Mouse (Mus musculus) hindbrain, embryonic 15.5 days (tissue): Measurements from ENCODE around the gene Mas1. TPM values are rescaled to one million over a fixed set of nuclear protein-coding genes. Genes with fewer than 3 reads are reported as not detected.

ENCODE experiments used
- ATAC-seq: fragments of 200-750 bp; cut with Nextera tagmentation; 2 replicates; pipeline ENCODE4 v1.8.0; 2017; ENCODE audit warnings: low read depth, moderate number of reproducible peaks, moderate TSS enrichment; ENCODE audit not compliant: low FRiP score
- H3K27ac ChIP-seq: fragments of 300-500 bp; sonication (generic); replicated peaks from 2 replicates; pipeline ENCODE4 v1.5.1; 2015; ENCODE audit warnings: mild to moderate bottlenecking, inconsistent platforms
- H3K27me3 ChIP-seq: fragments of 300-500 bp; sonication (generic); 2 replicates; pipeline ENCODE4 v1.6.1; 2015; ENCODE audit warnings: control low read depth, inconsistent platforms
- H3K36me3 ChIP-seq: fragments of 300-500 bp; sonication (generic); 2 replicates; pipeline ENCODE4 v1.6.1; 2015; ENCODE audit warnings: control low read depth, inconsistent platforms
- H3K4me1 ChIP-seq: fragments of 300-500 bp; sonication (generic); replicated peaks from 2 replicates; pipeline ENCODE4 v1.6.1; 2015; ENCODE audit warnings: control low read depth, inconsistent platforms
- H3K4me2 ChIP-seq: fragments of 300-500 bp; sonication (generic); 2 replicates; pipeline ENCODE4 v1.6.1; 2015; ENCODE audit warnings: moderate library complexity, mild to moderate bottlenecking, inconsistent platforms
- H3K4me3 ChIP-seq: fragments of 300-500 bp; sonication (generic); 2 replicates; pipeline ENCODE4 v1.5.1; 2015; ENCODE audit warnings: mild to moderate bottlenecking, inconsistent platforms
- H3K9ac ChIP-seq: fragments of 300-500 bp; sonication (generic); 2 replicates; pipeline ENCODE4 v1.6.1; 2015; ENCODE audit warnings: inconsistent platforms
- H3K9me3 ChIP-seq: fragments of 300-500 bp; sonication (generic); 2 replicates; pipeline ENCODE4 v1.6.1; 2016; ENCODE audit warnings: control low read depth, inconsistent platforms
- WGBS: fragments of 180-500 bp; shearing (Covaris S2); methylation state at CpG from one replicate; pipeline ENCODE4 v1.1.7; 2015; 5-methylcytosine and 5-hydroxymethylcytosine counted together
- polyA plus RNA-seq: library from polyadenylated mRNA; unstranded; fragments of >200 nt; fragmentation: Nextera tagmentation; extraction: Ambion mirVana; gene quantifications from 2 replicates; pipeline ENCODE4 v1.2.1, GENCODE M21; 2015

Gene Mas1
- polyA plus RNA-seq, 1 experiment from 2014 or later, result not detected

GRCm38 (mm10) chr17:12810103-12810972 is 57.6 kb downstream of the Mas1 start:
- no peak overlapping the region; the same call in 1 of the 2 replicates for H3K27ac ChIP-seq
- no peaks in the 10 kb centered on the region for H3K27me3 ChIP-seq
- no peak overlapping the region for H3K4me3 ChIP-seq
- peak; percentile 87 for ATAC-seq
- H3K36me3 ChIP-seq, result no peaks in the 10 kb centered on the region
- H3K9me3 ChIP-seq, result no peaks in the 10 kb centered on the region
- H3K4me2 ChIP-seq, result no peak overlapping the region
- 22% methylated on average over 14 of the region's 14 CpGs for WGBS
- no peak overlapping the region for H3K9ac ChIP-seq
- 0 out of 2 replicates have a peak, but pooled peaks cover 4% of the 10 kb centered on the region for H3K4me1 ChIP-seq

- WGBS, result 93% methylated on average over 6 of the region's 6 CpGs
- Histone ChIP-seq H3K27me3 (no peaks in the 10 kb centered on the region), H3K4me1 (0 out of 2 replicates have a peak, but pooled peaks cover 4% of the 10 kb centered on the region), H3K4me3 (no peak overlapping the region), H3K9ac (no peak overlapping the region), H3K27ac (no peak overlapping the region), H3K9me3 (no peaks in the 10 kb centered on the region), H3K36me3 (no peaks in the 10 kb centered on the region), H3K4me2 (no peak overlapping the region)
- ATAC-seq, result no peak
These were observed 59.1 kb downstream of the Mas1 start for GRCm38 (mm10) chr17:12808851-12809250.

- H3K9me3 ChIP-seq, result no peaks in the 10 kb centered on the region
- H3K4me3 ChIP-seq, result no peak overlapping the region
- H3K9ac ChIP-seq, result no peak overlapping the region
- H3K27ac ChIP-seq, result no peak overlapping the region
- no peak overlapping the region for H3K4me2 ChIP-seq
- H3K4me1 ChIP-seq, result no peaks in the 10 kb centered on the region
- no peaks in the 10 kb centered on the region for H3K36me3 ChIP-seq
- ATAC-seq, result no peak
- H3K27me3 ChIP-seq, result no peaks in the 10 kb centered on the region
These were observed 63.1 kb downstream of the Mas1 start for GRCm38 (mm10) chr17:12804584-12805445.

GRCm38 (mm10) chr17:12801861-12802540 is 65.9 kb downstream of the Mas1 start:
- no peak for ATAC-seq
- Histone ChIP-seq H3K36me3 (no peaks in the 10 kb centered on the region), H3K9me3 (no peaks in the 10 kb centered on the region), H3K4me3 (no peak overlapping the region), H3K4me1 (no peaks in the 10 kb centered on the region), H3K9ac (no peak overlapping the region), H3K4me2 (no peak overlapping the region), H3K27me3 (no peaks in the 10 kb centered on the region), H3K27ac (no peak overlapping the region)
- 44% methylated on average over 9 of the region's 9 CpGs for WGBS

GRCm38 (mm10) chr17:12799368-12800275 is 68.3 kb downstream of the Mas1 start:
- no peak for ATAC-seq
- Histone ChIP-seq H3K9ac (no peak overlapping the region), H3K9me3 (no peaks in the 10 kb centered on the region), H3K27ac (no peak overlapping the region), H3K36me3 (no peaks in the 10 kb centered on the region), H3K27me3 (no peaks in the 10 kb centered on the region), H3K4me3 (no peak overlapping the region), H3K4me1 (peaks cover 1% of the 10 kb centered on the region; the same call in 1 of the 2 replicates), H3K4me2 (no peak overlapping the region)
- 80% methylated on average over 12 of the region's 12 CpGs for WGBS

GRCm38 (mm10) chr17:12798571-12798970 is 69.4 kb downstream of the Mas1 start:
- WGBS, result 95% methylated on average over 3 of the region's 3 CpGs
- H3K9me3 ChIP-seq, result no peaks in the 10 kb centered on the region
- no peak overlapping the region for H3K4me2 ChIP-seq
- H3K36me3 ChIP-seq, result no peaks in the 10 kb centered on the region
- no peak overlapping the region for H3K27ac ChIP-seq
- H3K9ac ChIP-seq, result no peak overlapping the region
- no peak for ATAC-seq
- H3K27me3 ChIP-seq, result no peaks in the 10 kb centered on the region
- H3K4me1 ChIP-seq, result peaks cover 8% of the 10 kb centered on the region; the same call in 1 of the 2 replicates
- H3K4me3 ChIP-seq, result no peak overlapping the region

- H3K4me1 ChIP-seq, result peaks cover 9% of the 10 kb centered on the region
- no peak overlapping the region for H3K27ac ChIP-seq
- no peaks in the 10 kb centered on the region for H3K27me3 ChIP-seq
- no peaks in the 10 kb centered on the region for H3K36me3 ChIP-seq
- H3K9ac ChIP-seq, result no peak overlapping the region
- WGBS, result 75% methylated on average over 3 of the region's 3 CpGs
- H3K9me3 ChIP-seq, result no peaks in the 10 kb centered on the region
- no peak overlapping the region for H3K4me3 ChIP-seq
- H3K4me2 ChIP-seq, result no peak overlapping the region
- no peak for ATAC-seq
These were observed 70.4 kb downstream of the Mas1 start for GRCm38 (mm10) chr17:12797427-12798029.

- Histone ChIP-seq H3K9me3 (no peaks in the 10 kb centered on the region), H3K4me2 (no peak overlapping the region), H3K9ac (no peak overlapping the region), H3K36me3 (no peaks in the 10 kb centered on the region), H3K27me3 (no peaks in the 10 kb centered on the region), H3K27ac (no peak overlapping the region), H3K4me1 (peaks cover 15% of the 10 kb centered on the region), H3K4me3 (no peak overlapping the region)
- ATAC-seq, result no peak
- 88% methylated on average over 3 of the region's 3 CpGs for WGBS
These were observed 71.3 kb downstream of the Mas1 start for GRCm38 (mm10) chr17:12796633-12797032.

GRCm38 (mm10) chr17:12793660-12794406 is 74.1 kb downstream of the Mas1 start:
- Histone ChIP-seq H3K9me3 (no peaks in the 10 kb centered on the region), H3K27ac (peak overlapping the region; percentile 49), H3K9ac (no peak overlapping the region), H3K4me2 (no peak overlapping the region), H3K27me3 (no peaks in the 10 kb centered on the region), H3K4me3 (no peak overlapping the region), H3K4me1 (peaks cover 34% of the 10 kb centered on the region), H3K36me3 (no peaks in the 10 kb centered on the region)
- 66% methylated on average over 8 of the region's 8 CpGs for WGBS
- no peak for ATAC-seq

- Histone ChIP-seq H3K27me3 (no peaks in the 10 kb centered on the region), H3K4me3 (no peak overlapping the region), H3K4me1 (peaks cover 34% of the 10 kb centered on the region), H3K9ac (no peak overlapping the region), H3K27ac (no peak overlapping the region), H3K36me3 (no peaks in the 10 kb centered on the region), H3K4me2 (no peak overlapping the region), H3K9me3 (no peaks in the 10 kb centered on the region)
- 66% methylated on average over 11 of the region's 11 CpGs for WGBS
- ATAC-seq, result no peak
These were observed 75.3 kb downstream of the Mas1 start for GRCm38 (mm10) chr17:12792422-12793206.
